Mouse (Mus musculus) lung, embryonic 14.5 days (tissue): ENCODE data around the gene Npas1. TPM values are rescaled to one million over a fixed set of nuclear protein-coding genes. Genes with fewer than 3 reads are reported as not detected.

Experiments used
- ATAC-seq: fragments of 200-750 bp; cut with Nextera tagmentation; 2 replicates; pipeline ENCODE4 v1.8.0; 2017; ENCODE audit warnings: mild to moderate bottlenecking, moderate TSS enrichment, moderate library complexity; ENCODE audit not compliant: insufficient read depth
- DNase-seq: peaks from one replicate; pipeline ENCODE4 v3.0.0-alpha.2; 2015
- H3K27ac ChIP-seq: fragments of 300-500 bp; sonication (generic); 2 replicates; pipeline ENCODE4 v1.5.1; 2014; ENCODE audit warnings: low read depth, mild to moderate bottlenecking, moderate library complexity
- H3K27me3 ChIP-seq: fragments of 300-500 bp; sonication (generic); 2 replicates; pipeline ENCODE4 v1.6.1; 2014; ENCODE audit warnings: low read length, control low read depth; ENCODE audit not compliant: insufficient read depth
- H3K36me3 ChIP-seq: fragments of 300-500 bp; sonication (generic); 2 replicates; pipeline ENCODE4 v1.6.1; 2014; ENCODE audit warnings: control low read depth; ENCODE audit not compliant: insufficient read depth
- H3K4me1 ChIP-seq: fragments of 300-500 bp; sonication (generic); 2 replicates; pipeline ENCODE4 v1.6.1; 2014; ENCODE audit warnings: antibody characterized with exemption, control low read depth; ENCODE audit not compliant: insufficient read depth
- H3K4me2 ChIP-seq: fragments of 300-500 bp; sonication (generic); 2 replicates; pipeline ENCODE4 v1.6.1; 2014; ENCODE audit warnings: mild to moderate bottlenecking
- H3K4me3 ChIP-seq: fragments of 300-500 bp; sonication (generic); 2 replicates; pipeline ENCODE4 v1.5.1; 2014; ENCODE audit warnings: low read depth, low read length
- H3K9ac ChIP-seq: fragments of 300-500 bp; sonication (generic); 2 replicates; pipeline ENCODE4 v1.6.1; 2014
- H3K9me3 ChIP-seq: fragments of 300-500 bp; sonication (generic); 2 replicates; pipeline ENCODE4 v1.6.1; 2016; ENCODE audit warnings: low read depth, low read length, control low read depth
- CTCF ChIP-seq: IDR thresholded peaks from 2 replicates; pipeline ENCODE4 v1.5.1; 2016; ENCODE audit warnings: antibody characterized with exemption, low read depth
- WGBS: fragments of 180-500 bp; shearing (Covaris S2); extraction: QIAGEN DNeasy Blood & Tissue Kit; methylation state at CpG from one replicate; pipeline ENCODE4 v1.1.7; 2014; 5-methylcytosine and 5-hydroxymethylcytosine counted together
- polyA plus RNA-seq: library from polyadenylated mRNA; unstranded; fragments of >200 nt; fragmentation: Nextera tagmentation; extraction: Ambion mirVana; gene quantifications from 2 replicates; pipeline ENCODE4 v1.2.1, GENCODE M21; 2014

Gene Npas1
- polyA plus RNA-seq: 0.07 TPM in 1 of 2 replicates, not detected in the other

- H3K4me3 ChIP-seq: peak within 1 kb of the TSS; percentile 27
- H3K4me2 ChIP-seq: peak within 1 kb of the TSS; percentile 57
- H3K36me3 ChIP-seq: no peaks in the 10 kb centered on the region
- no peak for DNase-seq
- H3K4me1 ChIP-seq: no peaks in the 10 kb centered on the region
- ATAC-seq: no peak
- no peak for TF ChIP-seq CTCF
- no peak within 1 kb of the TSS for H3K9ac ChIP-seq
- peaks cover 51% of the 10 kb centered on the region for H3K27me3 ChIP-seq
- H3K27ac ChIP-seq: no peak within 1 kb of the TSS
- H3K9me3 ChIP-seq: no peaks in the 10 kb centered on the region
- WGBS: 81% methylated on average over 8 of the region's 8 CpGs
Measured at GRCm38 (mm10) chr7:16477628-16478027, at the start of gene Npas1. Gene Npas1, minus strand, starts transcription at chr7:16477728.

DNA sequence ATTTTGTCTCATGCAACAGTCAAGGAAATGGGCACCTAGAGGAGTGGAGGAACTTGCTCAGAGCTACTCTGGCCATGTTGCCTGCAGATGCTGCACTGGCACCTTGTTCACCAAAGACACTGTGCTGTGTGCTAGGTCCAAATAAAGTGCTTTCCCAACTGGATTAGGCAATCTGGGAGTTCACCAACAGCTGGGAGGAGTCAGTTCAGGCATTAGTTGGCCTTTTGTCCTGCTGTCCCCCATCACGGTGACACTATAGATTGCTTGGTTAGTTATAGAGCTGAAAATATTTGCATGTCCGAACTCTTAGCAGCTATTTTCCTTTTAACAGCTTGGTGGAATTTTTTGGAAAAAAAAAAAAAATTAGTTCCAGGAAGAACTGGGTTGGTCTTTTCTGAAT, 48.5 kb upstream of the Npas1 start:
- Histone ChIP-seq H3K9ac (no peak overlapping the region), H3K36me3 (peaks cover 24% of the 10 kb centered on the region), H3K27ac (no peak overlapping the region), H3K4me2 (no peak overlapping the region), H3K27me3 (no peaks in the 10 kb centered on the region), H3K4me3 (no peak overlapping the region), H3K4me1 (no peaks in the 10 kb centered on the region), H3K9me3 (no peaks in the 10 kb centered on the region)
- TF ChIP-seq CTCF: no peak
- 80% methylated on average over 2 of the region's 2 CpGs for WGBS
- ATAC-seq (no peak), DNase-seq (no peak)

- no peak for ATAC-seq
- WGBS: 79% methylated on average over 3 of the region's 3 CpGs
- no peak for DNase-seq
- H3K36me3 ChIP-seq: peaks cover 24% of the 10 kb centered on the region
- H3K4me2 ChIP-seq: no peak overlapping the region
- no peak for TF ChIP-seq CTCF
- no peak overlapping the region for H3K4me3 ChIP-seq
- no peaks in the 10 kb centered on the region for H3K27me3 ChIP-seq
- H3K9ac ChIP-seq: no peak overlapping the region
- H3K9me3 ChIP-seq: no peaks in the 10 kb centered on the region
- no peak overlapping the region for H3K27ac ChIP-seq
- no peaks in the 10 kb centered on the region for H3K4me1 ChIP-seq
Measured at GRCm38 (mm10) chr7:16525448-16525847, 47.9 kb upstream of the Npas1 start.

GRCm38 (mm10) chr7:16524308-16524707, 46.8 kb upstream of the Npas1 start:
- no peak for TF ChIP-seq CTCF
- no peaks in the 10 kb centered on the region for H3K9me3 ChIP-seq

GRCm38 (mm10) chr7:16519310-16519709, 41.8 kb upstream of the Npas1 start:
- no peak for TF ChIP-seq CTCF
- ATAC-seq (no peak), DNase-seq (no peak)
- Histone ChIP-seq H3K4me1 (no peaks in the 10 kb centered on the region), H3K4me2 (no peak overlapping the region), H3K27ac (no peak overlapping the region), H3K9me3 (no peaks in the 10 kb centered on the region), H3K9ac (no peak overlapping the region), H3K4me3 (no peak overlapping the region), H3K27me3 (no peaks in the 10 kb centered on the region), H3K36me3 (peaks cover 28% of the 10 kb centered on the region)
- 99% methylated on average over 2 of the region's 2 CpGs for WGBS

More at GRCm38 (mm10) chr7:16524308-16524707, 46.8 kb upstream of the Npas1 start:
- DNase-seq: no peak
- no peaks in the 10 kb centered on the region for H3K4me1 ChIP-seq
- no peak overlapping the region for H3K27ac ChIP-seq
- H3K36me3 ChIP-seq: peaks cover 24% of the 10 kb centered on the region
- no peak overlapping the region for H3K9ac ChIP-seq
- no peaks in the 10 kb centered on the region for H3K27me3 ChIP-seq
- no peak overlapping the region for H3K4me3 ChIP-seq
- H3K4me2 ChIP-seq: no peak overlapping the region
- WGBS: 71% methylated on average over 2 of the region's 2 CpGs
- ATAC-seq: no peak

DNA sequence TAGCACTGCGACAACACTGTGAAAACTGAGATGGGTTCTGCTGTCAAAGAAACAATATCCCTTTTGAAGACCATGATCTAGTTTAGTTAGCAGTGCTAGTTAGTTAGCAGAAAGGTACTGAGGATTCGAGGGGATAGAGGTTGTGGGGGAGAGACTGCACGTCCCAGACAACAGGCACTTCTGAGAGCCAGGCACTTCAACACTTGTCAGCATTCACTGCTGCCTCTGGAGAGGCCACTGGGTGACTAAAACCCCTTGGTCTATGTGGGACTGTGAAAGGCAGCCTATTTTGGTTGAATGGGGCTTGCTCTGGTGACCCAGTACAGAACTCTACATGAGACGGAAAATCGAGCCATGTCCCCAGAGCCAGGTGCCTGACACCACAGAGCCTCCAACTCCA, 39.7 kb upstream of the Npas1 start:
- Histone ChIP-seq H3K27me3 (no peaks in the 10 kb centered on the region), H3K4me2 (no peak overlapping the region), H3K36me3 (peaks cover 27% of the 10 kb centered on the region), H3K4me3 (no peak overlapping the region), H3K27ac (no peak overlapping the region), H3K9ac (no peak overlapping the region), H3K9me3 (no peaks in the 10 kb centered on the region), H3K4me1 (no peaks in the 10 kb centered on the region)
- DNase-seq (no peak), ATAC-seq (no peak)
- WGBS: 87% methylated on average over 5 of the region's 5 CpGs
- TF ChIP-seq CTCF: no peak

DNA sequence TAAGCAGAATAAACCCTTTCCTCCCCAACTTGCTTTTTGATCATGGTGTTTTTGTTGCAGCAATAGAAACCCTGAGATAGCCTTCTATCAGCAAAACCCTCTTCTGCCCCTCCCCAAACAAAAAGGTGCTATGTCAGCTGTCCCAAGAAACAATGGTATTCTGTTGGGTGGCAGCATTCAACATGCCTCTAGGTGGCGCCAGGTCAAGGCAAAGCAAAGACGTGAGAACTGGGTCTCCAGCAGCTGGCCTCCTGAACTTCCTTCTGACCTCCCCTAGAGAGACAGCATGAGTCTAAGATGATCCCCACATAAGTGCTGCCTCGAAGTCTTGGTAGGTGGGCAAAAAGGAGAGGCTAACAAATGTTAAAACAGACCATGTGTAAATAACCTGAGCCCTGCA, 29.8 kb upstream of the Npas1 start:
- Histone ChIP-seq H3K27me3 (no peaks in the 10 kb centered on the region), H3K4me1 (no peaks in the 10 kb centered on the region), H3K9ac (no peak overlapping the region), H3K9me3 (no peaks in the 10 kb centered on the region), H3K36me3 (peaks cover 74% of the 10 kb centered on the region), H3K4me2 (no peak overlapping the region), H3K4me3 (no peak overlapping the region), H3K27ac (no peak overlapping the region)
- peak; percentile 68 for DNase-seq
- no peak for ATAC-seq
- peak; percentile 72 for TF ChIP-seq CTCF
- 18% methylated on average over 3 of the region's 3 CpGs for WGBS

DNA sequence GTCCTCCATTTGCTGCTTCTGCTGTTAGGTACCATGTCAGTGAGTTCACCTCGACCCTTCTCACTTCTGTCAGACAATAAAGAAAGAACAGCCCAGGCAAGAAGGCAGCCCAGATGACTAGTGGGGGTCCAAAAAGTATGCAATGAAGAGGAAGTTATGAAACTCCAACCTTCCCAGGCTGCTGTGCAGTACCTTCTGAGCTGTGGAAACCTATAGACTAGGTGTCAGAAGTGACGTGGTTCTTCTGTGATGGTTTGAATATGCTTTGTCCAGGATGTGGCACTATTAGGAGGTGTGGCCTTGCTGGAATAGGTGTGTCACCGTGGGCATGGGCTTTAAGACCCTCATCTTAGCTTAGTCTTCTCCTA, 27.7 kb upstream of the Npas1 start:
- WGBS: 82% methylated on average over 3 of the region's 3 CpGs
- no peak overlapping the region for H3K4me2 ChIP-seq
- no peaks in the 10 kb centered on the region for H3K9me3 ChIP-seq
- H3K27me3 ChIP-seq: no peaks in the 10 kb centered on the region
- H3K27ac ChIP-seq: no peak overlapping the region
- H3K4me1 ChIP-seq: no peaks in the 10 kb centered on the region
- ATAC-seq (no peak), DNase-seq (no peak)
- peaks cover 77% of the 10 kb centered on the region for H3K36me3 ChIP-seq
- H3K9ac ChIP-seq: no peak overlapping the region
- no peak overlapping the region for H3K4me3 ChIP-seq
- no peak for TF ChIP-seq CTCF
